Mouse (Mus musculus): ENCODE measurements around the gene Prodh2.
"Not testable (repeated sequence)": the region's sequence is repeated elsewhere in the genome, so short reads cannot be mapped to it uniquely, and the experiment has no call there.

The Prodh2 gene

DNA sequence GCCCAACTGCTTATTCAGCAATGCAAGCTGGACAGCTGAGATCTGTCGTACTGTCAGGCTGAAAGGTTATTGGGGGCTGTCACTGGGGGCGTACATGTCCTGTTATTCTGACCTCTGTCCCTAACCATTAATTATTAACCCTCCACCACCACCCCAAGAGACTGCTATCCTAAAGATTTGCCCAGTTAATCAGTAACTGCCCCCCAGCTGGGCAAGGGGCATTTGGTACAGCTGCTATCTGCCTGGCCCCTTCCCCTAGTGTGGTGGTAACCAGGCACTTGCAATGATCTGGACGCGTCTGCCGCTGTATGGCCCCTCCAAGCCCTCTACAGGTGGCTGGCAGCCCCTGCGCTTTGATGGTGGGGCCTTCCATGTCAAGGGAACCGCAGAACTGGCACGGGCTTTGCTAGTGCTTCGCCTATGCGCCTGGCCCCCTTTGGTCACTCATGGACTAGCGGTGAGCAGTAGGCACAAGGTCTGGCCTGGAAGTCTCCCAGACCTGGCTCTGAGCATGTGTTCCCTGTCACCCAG is at the start of gene Prodh2:
Prodh2 (plus strand) TSS at position 222 of the 531 bp plus-strand sequence.
- no peak for DNase-seq

DNA sequence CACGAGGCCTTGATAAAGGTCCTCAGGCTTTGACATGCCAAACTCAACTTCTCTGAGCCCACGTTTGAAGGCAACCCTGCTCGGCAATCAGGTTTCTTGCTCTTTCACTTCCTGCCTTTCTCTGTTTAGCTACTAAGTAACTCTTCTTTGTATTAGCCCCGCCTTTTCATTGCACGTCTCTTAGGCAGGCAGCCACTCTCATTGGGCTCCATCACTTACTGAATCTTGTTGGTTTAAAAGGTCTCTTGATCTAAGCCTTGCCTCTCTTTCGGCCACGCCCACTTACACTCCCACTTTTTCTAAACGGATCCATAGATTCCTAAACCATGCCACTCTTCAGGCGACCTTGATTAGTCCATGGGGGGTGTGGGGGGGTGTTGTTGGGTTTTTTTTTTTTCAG is 49.7 kb upstream of the Prodh2 start:
- DNase-seq: no peak

DNA sequence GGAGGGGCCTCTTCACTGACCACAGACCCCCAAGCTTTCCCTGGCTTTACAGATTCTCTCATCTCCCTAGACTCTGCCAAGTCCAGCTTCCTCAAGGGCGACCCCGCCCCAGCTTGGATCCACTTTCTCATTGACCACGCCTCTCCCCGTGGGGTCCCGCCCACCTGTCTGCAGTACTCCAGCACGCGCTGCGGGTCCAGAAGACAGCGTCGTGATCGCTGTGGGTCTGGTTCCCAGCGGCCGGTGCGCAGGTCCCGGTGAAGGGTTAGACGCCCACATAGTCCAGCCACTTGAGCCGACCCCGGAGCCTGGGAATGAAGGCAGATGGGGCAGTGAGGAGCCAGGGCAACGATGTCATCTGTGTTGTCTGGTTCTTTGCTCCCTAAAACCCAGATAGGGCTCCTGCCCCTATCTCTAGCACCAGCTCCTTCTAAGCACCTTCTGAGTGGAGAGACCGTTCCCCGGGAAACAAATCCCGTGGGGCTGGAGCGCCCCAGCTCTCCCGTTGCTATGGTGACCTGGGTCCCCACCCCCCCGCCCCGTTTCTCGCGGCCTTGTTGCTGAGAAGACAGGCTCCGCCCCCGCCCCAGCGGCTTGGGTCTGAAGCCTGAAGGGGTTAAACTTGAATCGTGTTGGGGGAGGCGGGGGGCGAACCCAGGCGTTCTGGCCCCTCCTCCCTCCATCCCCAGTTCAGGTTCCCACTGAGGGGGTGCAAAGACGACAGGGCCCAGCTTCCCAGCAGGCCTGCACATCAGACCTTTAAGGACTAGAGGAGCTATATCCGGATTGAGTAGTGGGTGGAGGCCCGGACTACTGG is 49.1 kb upstream of the Prodh2 start:
- DNase-seq: peak; percentile 75 to 81

DNA sequence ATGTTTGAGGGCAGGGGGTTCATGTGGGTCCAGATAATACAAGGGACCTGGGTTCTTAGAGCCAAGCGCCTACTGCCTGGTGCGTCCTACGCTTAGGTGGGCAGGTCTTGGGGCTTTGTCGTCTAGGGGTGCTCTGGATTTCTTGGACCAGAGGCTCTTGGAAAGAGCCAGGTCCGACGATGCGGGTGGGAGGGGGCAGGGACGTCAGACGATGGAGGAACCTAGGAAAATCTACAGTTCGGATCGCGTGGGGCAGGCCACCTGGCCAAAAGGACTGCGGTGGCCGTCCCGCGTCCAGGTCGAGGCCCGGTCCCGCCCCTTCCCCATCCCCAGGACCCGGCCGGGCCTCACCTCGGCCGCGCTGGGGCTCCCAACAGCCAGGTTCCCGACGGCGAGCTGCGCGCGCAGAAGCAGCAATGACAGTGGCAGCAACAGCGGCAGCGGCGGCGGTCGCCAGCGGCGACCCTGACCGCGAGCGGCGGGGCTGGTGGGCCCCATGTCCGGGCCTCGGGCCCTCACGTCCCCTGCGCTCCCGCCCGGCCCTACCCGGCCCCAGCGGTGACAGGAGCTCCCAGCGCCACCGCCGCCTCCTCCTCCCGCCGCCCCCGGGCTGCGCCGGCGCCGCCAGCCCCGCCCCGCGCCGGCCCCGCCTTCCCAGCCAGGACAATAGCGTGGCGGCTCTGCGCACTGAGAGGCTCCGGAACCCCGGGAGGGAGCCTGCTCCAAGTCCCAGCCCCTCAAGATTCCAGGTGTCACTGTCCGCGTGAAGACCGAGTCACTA is 48.3 kb upstream of the Prodh2 start, which contains the start of gene Aplp1:
Aplp1 (minus strand) TSS at position 565 of the 781 bp plus-strand sequence.
- DNase-seq: peak; percentile 87 to 89

DNA sequence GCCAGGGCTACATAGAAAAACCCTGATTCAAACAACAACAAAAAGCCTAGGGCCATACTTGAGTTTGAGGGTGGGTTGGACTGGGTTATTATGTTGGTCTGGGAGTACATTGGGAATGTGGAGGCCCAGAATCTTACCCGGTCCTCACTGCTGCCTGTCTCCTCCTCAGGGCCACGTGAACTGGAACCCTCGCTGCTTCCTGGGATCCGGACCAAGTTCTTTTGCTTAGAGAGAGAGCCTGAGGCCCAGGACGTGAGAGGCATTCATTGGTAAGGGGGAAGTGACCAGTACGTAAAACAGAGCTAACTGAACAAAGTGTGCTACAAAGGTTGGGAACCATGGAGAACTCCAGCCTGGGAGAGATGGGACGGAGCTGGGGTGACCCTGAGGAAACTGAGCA is 43.2 kb upstream of the Prodh2 start:
- peak in 1 of 2 experiments; percentile 54 for DNase-seq

DNA sequence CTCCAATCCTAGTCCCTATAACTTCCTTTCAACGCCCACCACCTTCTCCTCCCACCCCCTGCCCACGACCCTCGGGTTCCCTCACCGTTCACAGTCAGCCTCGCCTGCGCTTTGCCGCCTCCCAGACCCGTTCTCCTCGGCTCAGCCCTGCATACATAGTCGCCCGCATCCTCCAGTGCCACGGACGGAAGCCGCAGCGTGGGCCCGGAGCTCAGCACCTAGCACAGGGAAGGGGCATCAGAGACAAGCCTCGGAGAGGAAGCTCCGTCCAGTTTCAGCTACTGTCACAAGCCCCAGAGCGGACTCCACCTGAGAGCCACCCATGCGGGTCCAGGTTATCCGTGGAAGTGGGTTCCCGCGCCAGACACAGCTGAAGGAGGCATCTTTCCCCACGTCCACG is 40.1 kb upstream of the Prodh2 start:
- no peak for DNase-seq

DNA sequence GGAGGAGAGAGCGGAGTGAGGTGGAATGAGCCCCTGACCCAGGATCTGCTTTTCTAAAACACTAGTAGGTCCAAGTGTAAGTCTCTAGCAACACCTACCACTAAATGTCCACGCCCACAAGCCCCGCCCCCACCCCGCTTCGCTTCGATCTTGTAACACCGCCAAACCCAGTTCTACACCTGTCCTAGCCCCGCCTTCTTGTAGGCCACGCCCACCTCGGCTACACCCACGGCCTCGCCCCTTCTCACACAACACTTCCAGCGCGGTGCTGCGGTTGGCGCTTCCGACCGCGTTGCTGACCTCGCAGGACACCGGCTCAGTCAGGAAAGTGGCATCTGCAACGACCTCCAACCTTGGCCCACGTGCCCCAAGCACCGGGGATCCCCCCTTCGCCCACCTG is 39.7 kb upstream of the Prodh2 start:
- DNase-seq: peak in 1 of 2 experiments; percentile 42

DNA sequence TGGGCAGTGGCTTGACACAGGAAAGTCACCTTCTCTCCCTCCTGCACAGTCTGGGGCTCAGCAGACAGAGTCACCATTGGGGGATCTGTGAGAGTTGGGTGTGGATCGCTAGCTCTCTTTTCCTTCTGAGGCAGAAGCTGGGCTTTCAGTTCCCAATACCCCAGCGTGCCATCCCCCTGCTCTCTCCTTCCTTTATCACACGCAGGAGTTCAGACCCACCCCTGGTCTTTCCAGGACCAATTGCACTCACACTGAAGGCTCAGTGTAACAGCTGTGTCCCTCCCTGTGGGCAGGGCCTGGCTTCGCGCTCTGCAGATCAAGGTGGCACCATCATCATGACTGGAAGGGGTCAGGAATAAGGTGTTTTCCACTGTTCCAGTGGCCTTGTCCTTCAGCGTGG is 39.2 kb upstream of the Prodh2 start:
- no peak for DNase-seq

DNA sequence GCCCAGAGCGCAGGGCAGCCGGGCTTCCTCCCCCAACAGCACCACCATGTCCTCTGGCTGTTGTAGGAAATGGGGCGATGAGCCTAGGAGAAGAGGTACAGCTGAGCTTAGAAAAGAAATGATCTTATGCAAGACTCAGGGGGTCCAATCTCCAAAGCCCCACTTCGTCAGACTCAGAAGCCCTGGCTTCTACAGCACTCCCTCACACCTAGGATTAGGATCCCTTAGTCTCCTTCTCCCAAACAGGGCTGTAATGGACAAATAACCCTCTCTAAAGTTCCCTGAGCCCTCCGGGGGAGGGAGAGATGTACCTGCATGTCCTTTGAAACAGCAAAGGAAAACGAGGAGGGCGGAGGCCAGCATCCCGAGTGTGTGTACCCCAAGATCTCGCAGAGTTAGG is 36.9 kb upstream of the Prodh2 start:
- DNase-seq: no peak

DNA sequence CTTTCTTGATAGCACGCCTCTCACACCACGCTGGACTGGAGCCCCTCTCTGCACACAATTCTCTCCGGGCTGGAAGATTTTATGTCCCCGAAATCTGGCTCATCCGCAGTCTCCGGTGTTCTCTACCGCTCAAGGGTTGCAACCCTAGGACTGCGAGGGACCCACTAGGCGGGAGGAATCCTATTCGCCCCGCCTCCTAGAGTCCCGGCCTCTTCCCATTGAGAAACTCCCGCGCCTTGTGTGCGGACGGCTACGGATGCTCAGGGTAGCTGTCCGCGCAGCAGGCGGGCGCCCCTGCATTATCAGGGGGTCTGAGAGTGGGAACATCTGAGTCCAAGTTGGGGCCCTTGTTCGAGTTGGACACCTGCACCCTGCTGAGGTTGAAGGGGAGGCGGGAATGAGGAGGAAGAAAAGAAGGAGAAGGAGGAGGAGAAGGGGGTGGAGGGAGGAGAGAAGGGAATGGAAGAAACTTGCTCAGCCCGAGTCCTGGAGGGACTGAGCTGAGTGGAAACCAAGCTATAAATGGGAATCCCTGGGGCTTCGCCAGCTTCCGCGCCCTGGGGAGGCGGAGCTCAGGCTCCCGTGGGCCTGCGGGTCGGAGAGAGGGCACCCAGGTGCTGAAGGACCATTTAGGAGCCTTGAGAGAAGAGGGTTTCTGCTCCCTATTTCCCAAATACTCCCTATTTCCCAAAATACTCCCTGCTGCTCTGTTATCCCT is 36.4 kb upstream of the Prodh2 start:
- DNase-seq: peak in 1 of 2 experiments; percentile 42

DNA sequence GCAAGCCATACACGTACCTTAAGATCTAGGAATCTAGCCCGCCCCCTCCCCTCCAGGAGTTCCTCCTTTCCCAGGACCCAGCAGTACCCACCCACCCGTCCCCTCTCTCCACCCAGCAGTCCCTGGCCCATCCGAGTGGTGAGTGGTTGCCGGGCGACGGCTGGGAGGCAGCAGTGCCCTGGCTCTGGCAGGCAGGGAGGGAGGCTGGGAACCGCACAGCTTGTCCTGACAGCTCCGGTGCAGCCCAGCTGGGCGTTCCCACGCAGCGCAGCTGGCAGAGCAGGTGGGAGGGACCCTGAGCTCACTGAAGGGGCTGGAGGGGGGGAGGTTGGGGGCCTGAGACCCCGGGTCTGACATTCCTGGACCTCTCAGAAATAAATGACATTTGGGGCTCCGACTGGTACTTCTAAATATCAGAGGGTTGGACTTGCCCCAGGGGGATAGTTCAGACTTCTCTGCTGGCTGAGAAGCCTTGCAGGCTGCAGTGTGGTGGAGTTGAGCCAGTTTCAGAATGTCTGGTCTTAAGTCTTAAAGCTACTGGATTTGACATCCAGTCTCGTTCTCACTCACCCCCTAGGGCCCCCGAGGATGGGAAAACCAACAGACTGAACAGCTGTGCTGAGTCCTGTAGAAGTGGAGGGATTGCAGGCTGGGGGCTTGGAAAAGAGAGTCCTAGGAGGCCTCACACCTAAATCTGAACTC is 35.6 kb upstream of the Prodh2 start, which contains the start of the genes Kirrel2 and Nphs1:
Kirrel2 (minus strand) TSS at position 62 of the 702 bp plus-strand sequence.
Nphs1 (plus strand) TSS at position 687 of the 702 bp plus-strand sequence.
- DNase-seq: peak; percentile 70 to 81

DNA sequence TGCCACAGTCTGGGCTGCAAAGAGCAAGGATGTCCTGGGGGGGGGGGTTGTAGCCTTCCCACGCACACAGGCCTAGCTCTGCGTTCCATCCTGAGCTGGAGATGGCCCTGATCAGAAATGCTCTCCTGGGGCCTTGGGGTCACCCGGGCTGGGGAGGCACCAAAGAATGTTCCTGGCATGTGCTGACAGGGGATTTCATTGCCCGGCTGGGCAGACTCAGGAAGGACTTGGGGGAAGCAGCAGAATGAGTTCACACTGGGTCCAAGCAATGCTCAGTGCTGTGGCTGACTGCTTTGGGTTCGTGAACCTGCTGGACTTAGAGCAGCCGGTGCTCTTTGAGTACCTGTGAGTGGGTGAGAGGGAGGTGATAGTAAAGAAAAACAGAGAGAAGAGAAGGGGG is 33.9 kb upstream of the Prodh2 start:
- DNase-seq: no peak

DNA sequence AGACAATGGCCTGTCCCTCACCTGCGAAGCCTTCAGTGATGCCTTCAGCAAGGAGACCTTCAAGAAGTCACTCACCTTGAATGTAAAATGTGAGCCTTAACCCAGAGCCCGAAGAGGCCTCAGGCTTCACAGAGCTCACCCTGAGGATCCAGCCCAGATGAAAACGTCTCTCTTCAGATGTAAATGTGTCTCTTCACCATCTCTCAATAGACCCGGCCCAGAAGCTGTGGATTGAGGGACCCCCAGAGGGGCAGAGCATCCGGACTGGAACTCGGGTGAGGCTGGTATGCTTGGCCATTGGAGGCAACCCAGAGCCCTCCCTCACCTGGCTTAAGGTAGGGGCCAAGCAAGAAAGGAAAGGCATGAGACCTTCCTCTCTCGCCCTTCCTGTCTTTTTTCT is 29.9 kb upstream of the Prodh2 start:
- no peak for DNase-seq

DNA sequence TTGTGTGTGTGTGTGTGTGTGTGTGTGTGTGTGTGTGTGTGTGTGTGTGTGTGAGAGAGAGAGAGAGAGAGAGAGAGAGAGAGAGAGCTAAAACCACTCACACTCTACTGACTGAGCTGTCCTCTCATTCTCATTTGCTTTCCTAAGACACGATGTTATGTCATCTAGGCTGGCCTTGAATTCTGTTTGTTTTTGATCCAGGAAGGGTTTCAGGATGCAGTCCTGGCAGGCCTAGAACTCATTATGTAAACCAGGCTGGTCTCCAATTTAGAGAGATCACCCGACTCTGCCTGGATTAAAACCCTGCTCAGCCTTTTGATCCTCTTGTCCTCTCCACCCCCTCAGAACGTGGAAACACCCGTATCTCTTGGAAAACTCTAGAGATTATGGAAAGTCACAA is 29.4 kb upstream of the Prodh2 start:
- DNase-seq: no peak

DNA sequence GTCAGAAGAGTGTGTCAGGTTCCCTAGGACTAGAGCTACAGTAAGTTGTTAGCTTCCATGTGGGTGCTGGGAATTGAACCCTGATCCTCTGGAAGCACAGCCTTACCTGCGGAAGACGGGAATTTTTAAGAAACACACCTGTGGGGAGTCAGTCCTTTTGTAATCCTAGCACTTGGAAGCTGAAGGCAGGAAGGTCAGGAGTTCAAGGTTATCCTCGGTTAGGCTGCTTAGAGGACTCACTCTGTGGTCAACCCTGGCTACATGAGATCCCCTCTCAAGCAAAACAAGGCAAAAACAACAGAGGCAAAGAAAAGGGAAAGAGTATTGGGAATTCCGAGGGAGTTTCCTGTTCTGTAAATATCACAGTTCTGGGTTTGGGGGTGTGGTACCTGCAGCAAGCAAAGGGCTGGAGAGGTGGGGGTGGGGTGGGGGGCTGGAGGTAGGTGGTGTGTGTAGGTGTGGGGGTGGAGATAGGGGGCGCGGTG is 28.6 kb upstream of the Prodh2 start:
- DNase-seq: no peak

DNA sequence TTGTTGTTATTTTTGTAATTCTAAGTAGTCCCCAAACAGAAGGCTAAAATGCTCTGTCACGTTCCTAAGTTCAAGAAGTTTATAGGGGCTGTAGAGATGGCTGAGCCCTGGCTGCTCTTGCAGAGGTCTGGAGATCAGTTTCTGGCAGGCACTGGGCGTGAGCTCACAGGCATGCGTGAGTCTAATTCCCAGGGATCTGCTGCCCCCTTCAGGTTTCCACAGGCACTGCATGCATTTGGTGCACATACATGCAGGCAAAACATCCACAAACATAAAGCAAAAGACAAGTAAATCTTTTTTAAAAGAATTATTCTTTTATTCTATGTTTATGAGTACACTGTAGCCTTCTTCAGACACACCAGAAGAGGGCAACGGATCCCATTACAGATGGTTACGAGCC is 21.0 kb upstream of the Prodh2 start:
- peak; percentile 80 to 85 for DNase-seq

DNA sequence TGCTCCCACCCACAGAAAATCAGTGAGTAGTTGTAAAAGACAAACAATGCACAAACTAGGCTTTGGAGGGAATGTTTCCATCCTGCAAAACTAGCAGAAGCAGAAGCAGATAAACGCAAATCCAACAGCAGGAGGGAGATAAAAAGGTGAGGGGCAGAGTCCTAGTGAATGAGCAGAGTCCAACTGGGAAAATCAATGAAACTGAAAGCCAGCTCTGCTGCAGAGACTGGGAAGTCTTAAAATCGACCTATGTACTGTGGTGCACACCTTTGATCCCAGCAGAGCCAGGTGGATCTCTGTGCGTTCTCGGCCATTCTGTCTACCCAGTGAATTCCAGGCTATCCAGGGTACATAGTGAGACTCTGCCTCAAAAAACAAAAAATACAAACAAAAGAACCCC is 18.4 kb upstream of the Prodh2 start:
- no peak for DNase-seq

DNA sequence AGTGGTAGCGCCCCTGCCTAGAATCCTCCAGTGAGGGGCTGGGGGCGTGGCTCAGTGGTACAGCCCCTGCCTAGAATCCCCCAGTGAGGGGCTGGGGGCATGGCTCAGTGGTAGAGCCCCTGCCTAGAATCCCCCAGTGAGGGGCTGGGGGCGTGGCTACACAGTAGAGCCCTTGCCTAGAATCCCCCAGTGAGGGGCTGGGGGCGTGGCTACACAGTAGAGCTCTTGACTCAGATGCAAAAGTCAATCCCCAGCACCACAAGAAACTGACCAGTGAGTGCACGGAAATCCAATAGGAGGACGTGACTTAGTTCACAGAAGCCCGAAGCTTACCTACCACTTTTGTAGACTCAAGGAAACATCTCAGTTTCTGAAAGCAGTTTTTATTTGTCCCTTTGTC is 17.3 kb upstream of the Prodh2 start:
- not testable (repeated sequence) for DNase-seq

DNA sequence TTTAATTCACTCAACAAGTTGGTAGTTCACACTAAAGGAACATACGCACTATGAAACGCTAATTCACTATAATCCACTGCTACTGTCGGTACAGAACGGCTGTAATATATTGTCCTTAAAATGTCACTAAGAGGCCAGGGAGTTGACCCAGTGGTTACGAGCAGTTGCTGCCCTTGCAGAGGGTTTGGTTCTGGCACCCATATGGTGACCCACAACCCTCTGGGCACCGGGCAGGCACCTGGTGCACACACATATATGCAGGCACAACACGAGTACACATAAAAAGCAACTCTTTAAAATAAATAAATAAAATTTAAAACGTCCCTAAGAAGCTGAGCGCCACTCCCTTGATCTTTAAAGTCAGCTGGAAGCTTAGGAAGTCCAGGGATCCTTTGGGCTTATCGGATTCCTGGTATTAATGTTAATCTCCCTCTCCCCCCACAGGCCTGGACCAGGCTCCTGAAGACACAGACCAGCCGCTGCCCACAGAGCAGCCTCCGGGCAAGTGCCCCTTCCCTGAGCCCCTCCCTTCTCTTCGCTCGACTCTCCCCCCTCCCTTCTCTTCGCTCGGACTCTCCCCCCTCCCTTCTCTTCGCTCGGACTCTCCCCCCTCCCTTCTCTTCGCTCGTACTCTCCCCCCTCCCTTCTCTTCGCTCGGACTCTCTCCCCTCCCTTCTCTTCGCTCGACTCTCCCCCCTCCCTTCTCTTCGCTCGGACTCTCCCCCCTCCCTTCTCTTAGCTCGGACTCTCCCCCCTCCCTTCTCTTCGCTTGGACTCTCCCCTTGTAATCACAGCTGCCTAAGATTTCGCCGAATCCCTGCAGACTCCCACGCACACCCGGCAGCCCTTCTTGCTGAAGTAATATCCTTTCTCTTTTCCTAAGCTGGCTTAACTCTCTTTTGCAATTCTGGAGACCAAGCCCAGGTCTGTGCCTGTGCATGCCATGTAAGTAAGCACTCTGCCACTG is 15.7 kb upstream of the Prodh2 start:
- peak; percentile 72 for DNase-seq

DNA sequence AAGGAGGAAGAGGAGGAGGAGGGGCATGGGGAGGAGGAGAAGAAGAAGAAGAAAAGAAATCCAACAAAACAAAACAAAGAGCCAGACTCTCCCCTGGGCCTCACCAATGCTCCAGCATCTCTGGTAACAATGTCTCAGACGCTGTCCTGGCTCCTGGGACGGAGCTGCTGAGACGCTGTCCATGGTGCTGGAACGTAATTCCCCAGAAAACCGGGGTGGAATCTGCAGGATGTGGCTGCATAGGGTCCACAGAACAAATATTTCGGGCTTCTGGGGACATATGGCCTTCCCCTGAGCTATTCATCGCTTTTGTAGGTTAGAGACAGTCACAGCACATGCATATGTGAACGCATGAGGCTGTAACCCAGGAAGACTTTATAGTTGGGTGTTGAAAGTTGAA is 9.2 kb upstream of the Prodh2 start:
- DNase-seq: no peak
